Mouse (Mus musculus) urinary bladder, adult 18-20 months (tissue): ENCODE data around the gene Syt9.

Source experiments
- DNase-seq, 2 experiments: peaks; one replicate each; pipeline ENCODE4 v3.0.0; 2022; ENCODE audit warnings: low spot score in 2 of 2, mixed read lengths in 2 of 2

The Syt9 gene

GRCm38 (mm10) chr7:107370232-107371125 lies at the start of gene Syt9:
TSS of gene Syt9 (plus strand) at chr7:107370728.
- peak; percentile 3 to 43 for DNase-seq

GRCm38 (mm10) chr7:107339013-107339412 lies 31.5 kb upstream of the Syt9 start:
- DNase-seq = no peak

DNA sequence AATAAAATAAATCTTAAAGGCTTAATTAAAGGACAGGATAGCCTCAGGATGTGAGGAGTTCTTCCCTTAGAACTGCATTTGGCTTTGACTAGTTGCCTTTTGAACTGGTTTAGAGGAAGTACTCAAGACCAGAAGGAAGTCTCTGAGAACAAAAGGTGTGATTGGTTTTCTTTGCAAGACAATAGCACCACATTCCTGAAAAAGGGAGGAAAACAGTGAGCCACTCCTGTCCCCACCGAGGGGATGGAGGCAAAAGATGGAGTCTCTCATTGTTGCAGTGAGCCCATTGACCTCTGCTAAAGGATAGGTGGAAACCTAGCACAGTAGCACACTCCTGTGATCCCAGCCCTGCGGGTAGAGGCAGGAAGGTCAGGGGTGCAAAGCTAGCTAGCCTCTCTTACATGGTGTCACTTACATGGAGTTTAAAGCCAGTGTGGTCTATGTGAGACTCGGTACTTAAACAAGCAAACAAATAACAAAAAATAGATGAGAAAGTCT lies 30.9 kb upstream of the Syt9 start:
- DNase-seq = no peak

- no peak for DNase-seq
Observed at GRCm38 (mm10) chr7:107340221-107340620, 30.3 kb upstream of the Syt9 start.

- DNase-seq = no peak
Observed at GRCm38 (mm10) chr7:107341519-107342190, 28.9 kb upstream of the Syt9 start.

- no peak for DNase-seq
Observed at GRCm38 (mm10) chr7:107349201-107349600, 21.3 kb upstream of the Syt9 start.

GRCm38 (mm10) chr7:107362153-107362552 lies 8.4 kb upstream of the Syt9 start:
- no peak for DNase-seq

DNA sequence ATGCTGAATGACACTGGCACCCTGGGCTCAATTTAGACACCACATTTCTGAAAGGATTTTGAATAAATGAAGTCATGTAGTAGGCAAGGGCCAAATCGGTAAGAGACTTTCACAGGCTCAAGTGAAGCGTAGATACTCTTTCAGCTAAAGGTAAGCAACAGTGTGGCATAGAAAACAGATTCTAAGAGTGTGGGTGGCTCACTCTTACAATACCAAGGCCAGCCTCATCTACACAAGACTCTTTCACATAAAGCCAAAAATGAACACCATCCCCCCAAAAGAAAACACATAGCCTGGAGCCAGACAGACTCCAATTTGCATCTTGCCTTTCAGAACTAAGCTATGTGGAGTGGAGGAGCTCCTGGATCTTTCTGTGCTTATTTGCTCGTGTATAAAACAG lies 7.9 kb upstream of the Syt9 start:
- DNase-seq = no peak

DNA sequence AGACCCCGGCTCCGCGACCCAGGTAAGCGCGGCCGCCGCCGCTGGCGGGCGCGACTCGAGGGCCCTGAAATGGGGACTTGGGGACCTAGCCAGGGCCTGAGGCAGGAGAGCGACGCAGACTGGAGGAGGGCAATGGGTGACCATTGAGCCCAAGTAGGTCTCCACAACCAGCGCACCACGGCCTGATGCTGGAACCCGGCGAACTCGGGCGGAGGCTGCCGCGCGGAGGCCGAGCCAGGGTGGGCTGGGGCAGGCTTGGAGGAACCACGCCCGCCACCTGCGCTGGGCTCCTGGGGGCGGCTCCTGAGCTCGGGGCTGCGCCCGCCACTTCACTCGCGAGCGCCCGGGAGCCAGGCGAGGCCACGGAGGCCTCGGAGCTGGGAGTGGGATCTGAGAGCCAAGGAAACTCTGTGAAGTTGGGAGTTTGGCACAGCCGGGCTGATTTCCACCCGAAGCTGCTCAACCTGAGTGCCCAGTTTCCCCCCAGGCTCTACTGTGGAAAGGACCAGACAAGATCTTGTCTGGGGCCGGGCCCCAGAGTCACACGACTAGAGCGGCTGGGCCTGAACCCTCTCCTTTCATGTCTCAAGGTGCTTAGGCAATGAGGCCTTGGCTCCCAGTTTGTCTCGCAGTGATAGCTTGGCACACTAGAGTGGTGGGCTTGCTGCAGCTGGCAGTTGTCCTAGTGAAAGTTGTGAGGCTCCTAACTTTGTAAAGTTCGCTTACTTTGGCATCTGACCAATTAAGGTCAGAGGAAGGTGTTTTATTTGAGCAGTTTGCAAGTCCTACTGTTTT lies 795 bp downstream of the Syt9 start:
- peak in 1 of 2 experiments; percentile 25 for DNase-seq

- DNase-seq = no peak
Observed at GRCm38 (mm10) chr7:107380562-107380961, 10.0 kb downstream of the Syt9 start.

DNA sequence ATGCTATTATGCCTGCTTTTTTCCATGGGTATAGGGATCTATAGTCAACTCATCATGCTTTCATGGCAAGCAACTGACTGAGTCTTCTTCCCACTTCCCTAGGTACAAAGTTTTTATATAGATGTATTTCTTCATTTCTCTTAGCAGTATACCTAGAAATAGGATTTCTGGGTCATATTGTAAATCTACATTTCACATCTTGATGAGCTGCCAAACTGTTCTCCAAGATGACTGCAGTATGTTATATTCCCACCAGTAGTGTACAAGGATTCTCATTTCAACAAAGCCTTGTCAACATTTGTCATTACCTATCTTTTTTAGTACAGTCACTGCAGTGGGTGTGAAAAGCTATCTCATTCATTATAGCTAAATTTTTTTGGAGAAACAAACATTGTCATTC lies 19.1 kb downstream of the Syt9 start:
- no peak for DNase-seq

DNA sequence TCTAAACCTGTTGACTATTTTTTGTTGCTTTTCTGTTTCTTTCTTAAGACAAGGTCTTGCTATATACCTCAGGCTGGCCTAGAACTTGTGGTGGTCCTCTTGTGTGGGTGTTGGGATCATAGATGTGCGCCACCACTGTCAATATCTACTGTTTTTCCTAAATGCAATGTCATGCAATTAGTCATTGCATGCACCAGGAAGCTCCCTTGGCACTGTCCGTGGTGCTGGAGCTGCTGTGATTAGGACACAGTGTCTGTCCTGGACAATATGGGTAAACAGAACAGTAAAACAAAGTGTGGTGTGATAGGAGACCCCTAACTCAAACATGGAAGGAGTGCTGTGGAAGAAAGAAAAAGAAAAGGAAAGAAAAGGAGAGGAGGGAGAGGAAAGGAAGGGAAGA lies 22.2 kb downstream of the Syt9 start:
- DNase-seq = no peak

DNA sequence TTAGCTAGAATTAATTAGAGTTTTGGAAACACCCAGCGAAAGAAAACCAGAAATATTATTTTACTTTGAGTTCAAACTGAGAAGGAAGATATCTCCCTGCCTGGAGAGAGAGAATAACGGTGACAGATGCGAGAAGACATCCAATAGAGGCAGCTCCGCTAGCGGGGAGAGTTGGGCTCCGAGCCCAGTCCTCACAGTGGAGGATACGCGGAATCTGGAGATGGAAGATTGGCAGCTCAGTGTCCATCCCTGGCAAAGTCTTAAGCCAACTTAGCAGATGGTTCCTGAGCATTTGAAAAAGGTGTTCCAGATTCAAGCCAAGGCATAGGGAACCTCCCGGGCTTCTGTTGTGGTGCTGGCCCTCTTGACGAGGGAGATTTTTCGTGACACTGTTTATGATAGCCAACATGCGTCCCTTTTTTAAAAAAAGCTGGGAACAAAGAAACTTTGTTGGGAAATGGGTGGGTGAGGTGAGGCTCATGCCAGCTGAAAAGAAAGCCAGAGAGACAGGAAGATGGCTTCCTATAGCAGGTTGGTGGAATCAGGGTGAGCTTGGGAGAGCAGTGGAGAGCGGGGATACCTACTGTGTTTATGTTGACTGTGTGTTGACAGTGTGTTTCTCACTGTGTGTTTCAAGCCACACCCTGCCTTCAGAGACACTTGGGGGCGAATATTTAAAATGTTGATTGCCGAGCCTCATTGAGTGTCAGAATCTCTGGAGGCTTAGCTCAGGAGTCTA lies 29.7 kb downstream of the Syt9 start:
- DNase-seq = no peak

- no peak for DNase-seq
Observed at GRCm38 (mm10) chr7:107403261-107403660, 32.7 kb downstream of the Syt9 start.

DNA sequence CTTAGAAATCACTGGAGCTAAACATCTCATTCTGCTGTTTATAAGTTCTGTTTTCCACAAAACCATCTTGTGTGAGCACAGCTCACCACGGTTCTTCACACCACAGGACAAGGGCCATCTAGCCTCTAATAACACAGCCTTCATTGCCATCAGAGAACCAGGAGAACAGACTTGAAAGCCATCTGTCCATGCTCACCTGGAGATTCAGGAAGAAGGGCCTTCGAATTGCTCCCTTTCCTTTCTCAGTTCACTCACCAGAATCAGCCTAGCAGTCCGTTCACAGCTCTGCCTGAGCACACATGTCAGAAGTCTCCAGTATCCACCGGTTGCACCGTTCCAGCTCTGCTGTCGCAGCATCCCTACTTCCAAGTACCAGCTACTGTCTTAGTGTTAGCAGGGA lies 44.4 kb downstream of the Syt9 start:
- DNase-seq = no peak

- no peak for DNase-seq
Observed at GRCm38 (mm10) chr7:107417043-107417850, 46.7 kb downstream of the Syt9 start.

- no peak for DNase-seq
Observed at GRCm38 (mm10) chr7:107437381-107437780, 66.9 kb downstream of the Syt9 start.

DNA sequence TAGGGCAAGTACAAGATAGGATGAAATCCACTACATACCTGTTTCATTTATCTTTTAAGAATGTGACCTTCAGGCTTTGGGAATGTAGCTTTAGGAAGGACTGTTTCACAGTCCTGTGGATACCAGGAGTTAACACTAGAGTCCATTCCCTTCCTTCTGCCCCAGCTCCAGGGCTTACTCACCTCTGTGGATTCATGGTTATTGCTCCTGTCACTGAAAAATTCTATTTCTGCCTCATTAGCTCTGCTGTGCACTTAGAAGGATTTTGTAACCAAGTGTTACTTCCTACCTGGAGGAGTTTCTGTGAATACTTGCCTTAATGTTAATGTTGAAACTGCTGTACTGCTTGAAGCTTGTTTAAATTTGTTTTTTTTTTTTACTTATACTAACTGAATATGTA lies 74.1 kb downstream of the Syt9 start:
- DNase-seq = no peak

- no peak for DNase-seq
Observed at GRCm38 (mm10) chr7:107454660-107455059, 84.1 kb downstream of the Syt9 start.

GRCm38 (mm10) chr7:107455118-107455521 lies 84.6 kb downstream of the Syt9 start:
- DNase-seq = no peak

DNA sequence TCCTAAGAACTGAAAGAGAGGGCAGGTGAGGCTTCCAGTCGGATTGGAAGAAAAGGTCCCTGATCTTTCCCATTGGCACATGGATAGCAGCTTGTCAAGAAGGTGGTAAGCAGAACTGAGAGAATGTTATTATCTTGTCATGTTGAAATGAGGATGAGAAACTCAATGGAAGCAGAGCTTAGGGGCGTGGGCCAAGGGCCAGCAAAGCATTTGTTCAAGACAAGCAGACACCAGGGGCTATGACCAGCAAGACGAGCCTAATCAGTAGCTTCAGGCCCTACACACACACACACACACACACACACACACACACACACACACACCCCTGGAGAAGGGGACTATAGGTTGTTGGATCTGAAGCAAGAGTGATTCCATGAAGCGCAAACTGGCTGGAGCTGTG lies 90.6 kb downstream of the Syt9 start:
- no peak for DNase-seq
